Mouse (Mus musculus) frontal cortex, postnatal 10 days (tissue): Measurements from ENCODE around the gene Bak1.

Experiments
- DNase-seq, 2 experiments: peaks; one replicate each; pipeline ENCODE4 v3.0.0; 2022; ENCODE audit warnings: low spot score in 2 of 2, mixed read lengths in 1 of 2

Bak1 gene

DNA sequence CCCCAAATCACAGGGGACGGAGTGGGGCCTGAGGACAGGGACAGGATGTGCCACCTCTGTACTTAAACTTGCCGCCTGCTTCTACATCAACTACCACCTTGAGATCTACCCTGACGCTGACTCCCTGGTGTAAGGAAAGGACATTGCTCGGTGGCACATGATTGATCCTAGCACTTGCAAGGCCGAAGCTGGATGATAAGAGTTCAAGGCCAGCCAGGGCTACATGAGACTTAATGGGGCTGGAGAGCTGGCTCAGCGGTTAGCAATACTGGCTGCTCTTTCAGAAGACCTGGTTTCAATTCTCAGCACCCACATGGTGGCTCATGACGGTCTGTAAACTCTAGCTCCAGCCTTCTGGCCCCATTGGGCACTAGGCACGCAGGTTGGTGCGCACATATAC is 7.1 kb downstream of the Bak1 start:
- DNase-seq: no peak

GRCm38 (mm10) chr17:27021076-27021475 is 7.7 kb downstream of the Bak1 start:
- DNase-seq: no peak

- peak in 1 of 2 experiments; percentile 63 for DNase-seq
Observed at GRCm38 (mm10) chr17:27018555-27019196, 10.1 kb downstream of the Bak1 start.

DNA sequence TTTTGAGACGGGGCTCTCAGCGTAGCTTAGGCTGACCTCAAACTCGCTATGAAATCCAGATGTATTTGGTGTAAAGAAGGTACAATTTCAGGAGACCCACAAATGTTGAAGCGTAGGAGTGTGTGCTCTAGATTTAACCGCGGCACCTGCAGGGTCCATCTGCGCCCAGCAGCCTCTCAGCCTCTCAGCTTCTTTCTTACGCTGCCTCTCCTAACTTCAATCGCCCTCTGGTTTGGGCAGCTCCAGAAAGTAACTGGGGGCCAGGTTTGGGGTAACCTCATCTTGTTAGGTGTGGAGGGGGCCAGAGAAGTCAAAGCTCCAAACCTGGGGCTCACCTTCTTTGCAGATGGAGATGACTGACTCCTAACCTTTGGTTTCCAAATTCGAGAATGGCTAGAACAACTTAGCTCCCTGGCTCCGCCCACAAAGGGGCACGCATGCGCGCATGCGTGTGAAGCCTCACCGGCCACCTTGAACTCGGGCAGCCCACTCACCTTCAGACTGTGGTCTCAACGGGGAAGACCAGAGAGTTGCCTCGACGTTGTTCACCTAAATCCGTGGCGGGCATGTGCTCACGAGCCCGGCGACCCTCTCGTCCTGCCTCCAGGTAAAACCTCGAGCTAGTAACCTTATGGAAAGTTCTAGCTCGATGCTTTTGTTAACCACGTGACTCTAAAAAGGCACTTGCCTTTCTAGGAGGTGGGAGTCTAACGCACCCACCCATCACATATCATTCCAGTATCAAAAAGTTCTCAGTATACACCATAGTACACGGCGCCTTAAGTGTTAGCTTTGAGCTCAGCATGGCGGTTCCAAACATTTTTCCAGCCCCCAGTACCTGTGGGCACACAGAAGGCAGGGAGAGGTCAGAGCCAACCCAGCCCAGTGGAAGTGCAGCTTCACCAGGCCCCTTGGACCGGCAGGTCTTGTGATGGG is 11.0 kb downstream of the Bak1 start:
- peak; percentile 77 to 78 for DNase-seq

- peak in 1 of 2 experiments; percentile 47 for DNase-seq
Observed at GRCm38 (mm10) chr17:27012909-27013308, 15.9 kb downstream of the Bak1 start.

DNA sequence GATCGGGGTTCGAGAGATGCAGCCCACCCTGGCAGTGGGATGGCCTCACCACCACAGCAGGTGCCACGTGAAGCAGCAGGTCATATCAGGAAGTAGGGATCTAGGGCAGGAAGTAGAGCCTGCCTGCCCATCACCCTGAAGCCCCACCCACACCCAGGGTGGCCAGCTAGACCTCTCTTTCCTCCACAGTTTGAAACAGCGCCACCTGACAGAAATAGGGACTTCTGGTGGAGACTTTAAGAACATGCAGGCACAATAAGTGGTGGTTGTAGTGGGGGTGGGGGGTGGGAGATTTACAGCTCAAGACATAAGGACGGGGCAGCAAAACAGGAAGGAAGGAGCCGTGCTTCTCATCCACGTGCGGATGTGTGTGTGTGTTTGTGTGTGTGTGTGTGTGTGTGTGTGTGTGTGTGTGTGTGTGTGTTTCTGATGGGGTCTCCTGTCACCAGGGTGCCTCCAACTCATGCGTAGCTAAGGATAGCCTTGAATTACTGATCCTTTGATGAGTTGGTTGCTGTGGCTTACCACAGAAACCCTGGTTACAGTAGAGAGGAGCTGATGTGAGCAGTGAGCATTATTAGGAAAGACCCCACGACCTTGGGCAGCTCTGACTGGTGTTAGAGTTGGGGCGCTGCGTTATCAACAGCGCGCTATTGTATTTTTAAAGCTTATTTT is 16.7 kb downstream of the Bak1 start:
- DNase-seq: peak in 1 of 2 experiments; percentile 58

DNA sequence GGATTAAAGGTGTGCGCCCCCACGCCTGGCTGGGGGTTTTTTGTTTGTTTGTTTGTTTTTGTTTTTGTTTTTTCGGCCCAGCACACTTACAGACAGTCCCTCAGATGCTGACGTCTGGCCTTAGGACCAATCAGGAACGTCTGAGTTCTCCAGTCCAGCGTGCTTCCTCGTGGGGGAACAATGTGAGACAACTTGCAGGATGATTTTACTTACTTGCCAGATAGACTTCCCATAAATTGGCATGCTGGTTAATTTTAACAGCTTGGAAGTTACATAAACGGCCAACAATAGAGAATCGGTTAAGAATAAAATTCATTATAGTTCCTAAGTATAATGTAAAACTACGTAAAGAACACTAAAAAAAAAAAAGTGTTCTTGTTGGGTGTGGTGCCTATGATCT is 17.6 kb downstream of the Bak1 start:
- no peak for DNase-seq

DNA sequence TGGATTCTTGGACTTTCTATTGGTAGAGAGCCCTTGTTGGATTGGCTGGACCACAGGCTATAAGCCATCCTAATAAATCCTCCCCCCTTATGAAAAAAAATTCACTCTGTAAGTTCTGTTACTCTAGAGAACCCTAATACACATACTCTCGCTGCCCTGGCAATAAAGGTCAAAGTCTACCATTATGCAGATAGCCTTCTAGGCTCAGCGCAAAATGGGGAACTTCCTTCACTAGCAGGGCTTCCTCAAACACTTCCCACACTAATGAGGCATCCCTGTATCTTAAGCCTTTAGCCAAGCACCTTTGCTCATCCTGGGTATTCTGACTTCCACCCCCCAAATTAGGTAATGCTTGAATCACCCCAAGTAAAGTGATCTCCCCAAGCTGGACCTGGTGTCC is 20.5 kb downstream of the Bak1 start:
- no peak for DNase-seq

- DNase-seq: no peak
Observed at GRCm38 (mm10) chr17:27005644-27006043, 23.2 kb downstream of the Bak1 start.

GRCm38 (mm10) chr17:27004903-27005485 is 23.8 kb downstream of the Bak1 start:
- no peak for DNase-seq

- DNase-seq: no peak
Observed at GRCm38 (mm10) chr17:27004431-27004830, 24.4 kb downstream of the Bak1 start.

- no peak for DNase-seq
Observed at GRCm38 (mm10) chr17:27001889-27002288, 26.9 kb downstream of the Bak1 start.

GRCm38 (mm10) chr17:27001151-27001550 is 27.7 kb downstream of the Bak1 start:
- no peak for DNase-seq

GRCm38 (mm10) chr17:26999996-27000395 is 28.8 kb downstream of the Bak1 start:
- DNase-seq: peak in 1 of 2 experiments; percentile 41

DNA sequence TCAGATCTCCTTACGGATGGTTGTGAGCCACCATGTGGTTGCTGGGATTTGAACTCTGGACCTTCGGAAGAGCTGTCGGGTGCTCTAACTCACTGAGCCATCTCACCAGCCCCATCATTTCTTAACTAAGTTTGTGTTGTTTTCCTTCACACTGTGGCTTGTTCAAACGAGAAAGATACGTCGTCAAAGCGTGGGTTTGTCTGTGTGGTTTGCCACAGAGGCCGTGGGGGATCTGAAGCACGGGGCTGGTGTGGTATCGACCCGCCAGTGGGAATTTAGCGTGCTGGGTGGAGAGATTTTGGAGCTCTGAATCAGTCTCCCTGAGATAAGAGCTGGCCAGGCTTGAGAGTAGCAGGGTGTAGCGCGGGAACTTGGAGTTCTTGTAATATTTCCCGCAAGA is 30.5 kb downstream of the Bak1 start:
- DNase-seq: no peak

DNA sequence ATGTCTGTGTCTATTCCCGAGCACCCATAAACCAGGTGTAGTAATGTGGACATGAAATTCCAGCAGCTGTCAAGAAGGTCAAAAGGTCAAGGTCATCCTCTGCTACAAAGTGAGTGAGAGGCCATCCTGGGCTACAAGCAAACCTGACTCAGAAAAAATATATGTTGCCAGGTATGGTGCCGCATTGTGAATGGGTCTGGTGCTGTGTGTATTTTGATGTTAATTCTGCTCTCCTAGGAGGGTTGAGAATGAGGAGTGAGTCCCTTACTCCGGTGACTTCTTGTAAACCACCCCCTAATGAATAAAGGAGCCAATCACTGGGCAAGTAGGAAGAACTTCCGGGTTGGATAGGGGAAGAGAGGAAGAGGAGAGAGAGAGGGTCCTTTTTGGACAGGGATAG is 31.1 kb downstream of the Bak1 start:
- no peak for DNase-seq

DNA sequence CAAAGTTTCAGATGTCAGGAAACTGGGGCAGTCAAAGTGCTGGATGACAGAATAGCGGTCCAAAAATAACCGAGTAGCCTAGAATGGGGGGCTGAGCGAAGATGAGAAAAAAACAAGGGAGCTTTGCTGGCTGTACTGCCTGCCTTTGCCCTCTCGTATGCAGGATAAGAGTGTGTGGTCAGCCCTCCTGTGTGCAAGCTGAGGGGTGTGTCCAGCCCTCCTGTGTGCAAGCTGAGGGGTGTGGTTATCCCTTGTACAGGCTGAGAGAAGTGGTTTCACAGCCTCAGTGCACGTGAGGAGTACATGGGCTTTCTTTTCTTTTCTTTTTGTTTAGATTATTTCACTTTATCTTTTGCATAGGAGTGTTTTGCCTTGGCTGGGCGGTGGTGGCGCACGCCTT is 33.2 kb downstream of the Bak1 start:
- no peak for DNase-seq

GRCm38 (mm10) chr17:26995006-26995405 is 33.8 kb downstream of the Bak1 start:
- DNase-seq: no peak

DNA sequence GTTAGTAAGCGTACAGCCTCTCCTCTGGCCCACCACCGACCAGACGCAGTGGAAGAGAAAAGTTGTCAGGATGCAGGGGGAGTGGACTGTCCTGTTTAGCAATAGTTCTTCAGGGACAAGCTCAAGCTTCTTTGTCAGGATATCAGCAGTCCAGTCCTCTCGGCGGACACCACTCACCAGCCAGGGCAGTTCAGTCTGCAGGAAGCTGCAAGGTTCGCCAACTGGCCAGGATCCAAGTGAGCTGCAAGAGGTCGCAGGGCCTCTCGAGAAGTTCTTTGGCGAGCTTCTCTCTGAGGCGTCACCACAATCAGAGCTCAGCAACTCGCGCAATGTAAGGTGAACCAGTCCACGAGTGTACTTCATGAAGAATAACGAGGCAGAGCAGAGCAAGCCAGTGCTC is 34.4 kb downstream of the Bak1 start:
- DNase-seq: no peak

GRCm38 (mm10) chr17:26990521-26990920 is 38.3 kb downstream of the Bak1 start:
- no peak for DNase-seq

DNA sequence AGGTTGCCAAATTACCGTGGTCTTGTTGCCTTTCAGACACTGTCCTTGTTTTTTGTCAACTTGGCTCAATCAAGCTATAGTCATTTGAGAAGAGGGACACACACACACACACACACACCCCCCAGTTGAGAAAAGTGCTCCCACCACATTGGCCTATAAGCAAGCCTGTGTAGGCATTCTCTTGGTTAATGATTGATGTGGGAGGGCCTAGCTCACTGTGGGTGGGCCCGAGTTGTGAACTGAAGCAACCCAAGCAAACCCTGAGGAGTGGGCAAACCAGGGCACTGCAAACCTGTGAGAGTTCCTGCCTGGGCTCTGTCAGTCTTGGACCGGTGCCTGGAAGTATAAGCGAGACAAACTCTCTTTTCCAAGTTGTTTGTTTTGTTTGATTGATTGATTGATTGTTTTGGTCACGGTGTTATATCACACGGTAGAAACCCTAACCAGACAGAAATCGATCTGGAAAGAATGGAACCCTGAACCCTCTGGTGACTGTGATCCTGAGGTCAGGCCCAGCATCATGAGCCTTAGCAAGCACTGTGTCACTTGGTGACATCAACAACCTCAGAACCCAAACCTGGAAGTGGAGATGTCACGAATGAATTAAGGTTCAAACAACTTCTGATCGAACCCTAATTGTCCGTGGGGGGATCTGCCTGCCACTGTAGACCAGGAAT is 43.2 kb downstream of the Bak1 start:
- no peak for DNase-seq

- DNase-seq: no peak
Observed at GRCm38 (mm10) chr17:26983382-26983781, 45.4 kb downstream of the Bak1 start.
